Mouse (Mus musculus) right cerebral cortex, postnatal 36 days (tissue): Measurements from ENCODE around the gene Rnaseh2a.
"Not testable (repeated sequence)": the region's sequence is repeated elsewhere in the genome, so short reads cannot be mapped to it uniquely, and the experiment has no call there.

Experiments used
- DNase-seq, 2 experiments: peaks; one replicate each; pipeline ENCODE4 v3.0.0; 2022; ENCODE audit warnings: low spot score in 2 of 2, mixed read lengths in 1 of 2

The Rnaseh2a gene

DNA sequence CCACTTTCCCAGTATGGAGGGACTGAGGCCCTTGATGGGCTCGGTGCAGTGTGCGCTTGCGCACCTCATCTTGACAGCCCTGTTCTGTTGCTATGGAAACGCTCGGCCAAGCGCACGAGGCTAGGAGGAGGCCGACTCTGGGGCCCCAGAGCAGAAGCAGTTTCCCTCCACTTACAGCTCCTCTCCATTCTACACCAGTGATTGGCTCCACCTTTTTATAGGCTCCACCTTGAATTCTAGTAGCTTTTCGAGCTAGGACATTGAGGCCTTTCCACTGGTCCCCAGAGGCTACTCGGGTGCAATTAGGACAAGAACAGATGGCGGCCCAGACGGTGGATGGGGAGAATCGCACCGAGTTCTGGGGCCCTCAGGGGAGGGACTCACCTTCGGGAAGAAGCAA is 34.7 kb downstream of the Rnaseh2a start:
- DNase-seq = no peak

DNA sequence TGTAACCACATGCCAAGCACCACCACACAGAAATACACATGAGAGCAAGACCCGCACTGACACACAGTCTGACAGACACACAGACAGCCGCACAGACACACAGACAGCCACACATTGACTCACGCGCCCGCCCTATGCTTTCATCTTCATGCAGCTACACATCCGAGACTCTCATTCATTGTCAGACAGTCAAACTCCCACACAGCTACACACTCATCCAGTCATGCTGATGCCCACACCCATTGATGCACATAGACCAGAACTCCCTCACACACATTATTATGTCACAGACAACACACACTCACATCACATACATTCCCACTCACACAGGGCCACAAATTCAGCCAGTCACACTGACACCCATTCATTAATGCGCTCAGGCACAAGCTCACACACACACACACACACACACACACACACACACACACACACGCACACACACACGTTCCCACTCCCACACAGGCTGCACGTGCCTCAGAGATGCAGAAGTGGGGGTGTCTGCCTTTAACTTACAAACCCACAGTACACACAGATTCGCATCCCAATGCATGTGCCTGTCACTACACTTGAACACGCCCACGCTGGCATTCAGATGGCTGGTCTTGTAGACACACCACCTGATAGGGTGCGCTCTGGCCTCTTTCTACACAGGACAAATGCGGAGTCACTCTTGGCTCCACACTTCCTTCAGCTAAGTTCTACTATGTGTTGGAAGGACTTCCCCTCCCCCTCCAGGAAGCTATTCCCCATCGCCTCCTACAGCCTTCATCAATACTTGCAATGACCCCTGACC is 35.6 kb downstream of the Rnaseh2a start:
- DNase-seq = peak; percentile 54 to 55

DNA sequence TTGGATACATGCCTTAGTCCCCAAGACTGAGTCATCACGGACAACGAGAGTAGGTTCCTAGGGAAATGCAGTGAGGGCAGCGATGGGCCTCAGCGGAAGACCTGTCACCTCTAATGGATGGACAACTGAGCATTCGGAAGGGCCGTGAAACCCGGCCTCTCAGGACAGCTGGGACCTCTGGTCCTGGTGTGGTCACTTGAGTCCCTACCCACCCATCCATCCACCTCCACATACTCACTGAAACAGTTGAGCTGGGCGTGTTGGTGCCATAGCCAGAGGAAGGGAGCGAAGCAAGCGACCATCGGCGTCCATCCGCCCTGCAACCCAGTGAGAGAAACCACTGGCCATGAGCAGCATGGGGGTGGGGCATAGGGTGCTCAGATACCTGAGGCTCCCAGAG is 39.0 kb downstream of the Rnaseh2a start:
- no peak for DNase-seq

DNA sequence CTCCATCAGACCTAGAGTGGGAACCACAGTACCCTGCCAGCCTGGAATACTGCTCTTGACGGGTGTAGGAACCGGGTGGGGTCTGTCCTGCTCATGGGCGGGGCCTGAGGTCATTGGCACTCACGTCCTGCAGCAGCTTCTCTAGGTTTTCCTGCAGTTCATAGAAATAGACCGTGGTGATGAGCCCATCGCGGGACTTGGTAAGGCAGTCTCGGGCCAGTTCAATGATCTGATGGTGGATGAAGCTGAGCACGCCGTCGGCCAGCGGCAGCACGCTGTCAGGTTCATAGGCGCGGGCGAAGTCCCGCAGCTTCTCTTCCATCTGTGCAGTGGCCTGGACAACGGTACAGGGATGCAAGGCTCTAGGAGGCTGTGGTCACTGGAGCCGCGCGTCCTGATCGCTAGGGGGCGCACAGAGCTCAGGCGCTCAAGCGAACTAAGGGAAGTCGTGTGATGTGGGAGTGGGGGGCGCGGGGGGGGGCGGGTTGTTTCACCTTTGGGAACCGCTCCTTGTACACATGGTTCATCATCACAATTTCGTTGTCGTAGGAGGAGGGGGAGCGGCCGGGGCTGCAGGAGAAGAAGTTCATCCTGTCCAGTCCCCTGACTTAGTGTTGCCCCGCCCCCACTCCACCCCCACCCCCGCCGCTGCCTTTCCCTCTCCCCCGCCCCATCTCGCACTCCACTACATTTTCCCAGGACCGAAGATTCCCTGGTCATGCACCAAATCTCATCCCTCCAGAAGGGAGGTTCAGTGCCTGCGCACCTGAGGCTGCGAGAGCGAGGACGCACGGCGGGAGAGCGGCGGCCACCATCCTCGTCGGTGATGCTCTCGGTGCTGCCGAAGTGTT is 40.9 kb downstream of the Rnaseh2a start:
- no peak for DNase-seq

GRCm38 (mm10) chr8:84927513-84927912 is 42.1 kb downstream of the Rnaseh2a start:
- no peak for DNase-seq

- DNase-seq = no peak
Observed at GRCm38 (mm10) chr8:84925557-84925956, 44.0 kb downstream of the Rnaseh2a start.

- DNase-seq = no peak
Observed at GRCm38 (mm10) chr8:84921596-84921995, 48.0 kb downstream of the Rnaseh2a start.

DNA sequence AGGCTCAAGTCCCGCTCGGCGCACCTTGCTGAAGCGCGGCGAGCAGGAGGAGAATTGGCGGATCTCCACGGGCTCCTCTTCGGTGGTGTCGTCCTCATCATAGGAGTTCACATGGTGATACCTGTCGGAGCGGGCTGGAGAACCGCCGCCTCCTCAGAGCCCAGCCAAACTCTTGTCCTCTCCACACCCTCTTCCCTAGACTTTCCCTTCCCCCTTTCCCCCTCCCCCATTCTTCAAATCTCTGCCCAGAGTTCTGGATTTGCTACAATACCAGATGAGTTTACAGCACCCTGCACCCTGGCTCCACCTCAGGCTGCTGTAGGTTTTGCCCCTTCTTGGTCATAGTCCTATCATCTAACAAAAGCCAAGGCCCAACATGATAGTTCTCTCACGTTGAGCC is 50.9 kb downstream of the Rnaseh2a start:
- no peak for DNase-seq

DNA sequence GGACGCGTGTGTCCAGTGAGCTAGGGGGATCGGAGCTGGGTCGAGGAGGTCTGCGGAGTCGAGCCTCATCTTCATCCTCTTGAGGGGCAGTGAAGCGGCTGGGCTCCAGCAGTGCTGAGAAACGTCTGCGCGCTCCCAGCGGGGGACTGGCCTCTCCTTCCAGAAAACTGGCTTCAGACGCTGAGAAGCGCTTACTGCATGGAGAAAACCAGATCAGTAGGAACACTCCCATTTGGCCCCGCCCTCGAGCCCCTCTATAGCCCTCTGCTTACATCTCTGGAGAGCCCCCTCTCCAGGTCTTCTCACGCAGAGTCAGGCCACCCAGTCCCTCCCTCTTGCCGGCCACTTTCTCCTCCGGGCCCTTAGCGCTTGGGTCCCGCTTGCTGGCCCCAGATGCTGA is 51.8 kb downstream of the Rnaseh2a start:
- no peak for DNase-seq

DNA sequence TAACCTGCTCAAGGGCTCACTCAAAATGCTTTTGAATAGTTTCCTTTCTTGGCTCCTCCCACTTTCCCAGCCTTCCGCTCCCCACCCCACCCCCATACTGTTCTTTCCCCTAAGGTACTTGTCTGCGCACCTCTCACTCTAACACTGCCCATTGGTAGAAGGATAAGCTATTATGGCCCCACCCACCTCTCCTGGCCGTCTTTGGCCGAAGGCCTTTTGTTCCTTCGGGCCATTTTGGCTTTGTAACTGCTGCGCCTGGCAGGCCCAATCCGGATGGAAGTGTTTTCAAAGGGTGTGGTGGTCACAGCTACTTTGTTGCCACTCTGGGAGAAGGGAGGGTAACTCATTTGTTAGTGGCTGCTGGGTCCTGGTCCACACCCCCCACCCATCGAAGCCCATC is 54.3 kb downstream of the Rnaseh2a start:
- DNase-seq = no peak

DNA sequence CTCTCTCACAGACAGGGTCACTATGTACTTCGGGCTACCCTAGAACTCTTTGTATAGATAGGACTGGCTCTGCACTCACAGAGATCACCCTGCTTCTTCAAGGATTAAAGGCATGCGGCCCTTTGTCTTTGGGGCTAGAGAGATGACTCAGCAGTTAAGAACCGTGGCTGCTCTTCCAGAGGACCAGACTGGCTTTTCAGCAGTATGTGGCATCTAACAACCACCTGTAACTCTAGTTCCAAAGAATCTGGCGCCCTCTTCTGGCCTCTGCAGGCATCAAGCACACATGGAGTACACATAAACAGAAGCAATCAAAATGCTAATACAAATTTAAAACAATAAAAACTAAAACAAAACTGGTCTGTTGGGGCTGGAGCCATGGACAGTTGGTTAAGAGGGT is 55.6 kb downstream of the Rnaseh2a start:
- DNase-seq = no peak

- DNase-seq = no peak
Observed at GRCm38 (mm10) chr8:84913502-84913900, 56.1 kb downstream of the Rnaseh2a start.

DNA sequence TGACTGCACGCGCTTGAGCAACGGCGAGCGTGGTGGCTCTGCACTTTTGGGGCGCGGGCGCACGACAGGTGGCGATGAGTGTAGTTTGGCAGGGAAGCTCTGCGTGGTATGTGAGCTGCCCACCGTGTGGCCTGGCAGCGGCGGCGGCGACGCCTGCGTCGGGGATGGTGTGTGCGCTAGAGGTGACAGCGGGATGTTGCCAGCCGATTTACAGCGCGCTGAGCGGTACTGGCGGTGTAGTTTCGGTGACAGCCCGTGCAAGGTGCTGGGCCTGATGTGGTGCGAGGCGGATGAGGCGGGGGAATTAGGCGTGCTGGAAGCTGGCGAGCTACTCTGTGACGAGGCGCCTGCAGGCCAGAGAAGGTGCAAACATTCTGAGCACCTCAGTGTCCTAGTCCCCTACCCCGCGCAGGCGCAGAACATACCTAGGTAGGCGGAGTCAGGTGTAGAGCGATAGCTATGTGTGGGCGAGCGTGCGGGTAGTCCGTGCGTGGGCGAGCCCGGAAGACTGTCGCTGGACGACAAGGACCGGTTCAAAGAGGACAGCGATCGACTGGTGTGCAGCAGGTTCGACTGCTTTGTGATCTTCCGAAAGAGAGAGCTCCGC is 56.6 kb downstream of the Rnaseh2a start:
- DNase-seq = peak; percentile 59 to 69

- DNase-seq = no peak
Observed at GRCm38 (mm10) chr8:84912391-84912790, 57.2 kb downstream of the Rnaseh2a start.

DNA sequence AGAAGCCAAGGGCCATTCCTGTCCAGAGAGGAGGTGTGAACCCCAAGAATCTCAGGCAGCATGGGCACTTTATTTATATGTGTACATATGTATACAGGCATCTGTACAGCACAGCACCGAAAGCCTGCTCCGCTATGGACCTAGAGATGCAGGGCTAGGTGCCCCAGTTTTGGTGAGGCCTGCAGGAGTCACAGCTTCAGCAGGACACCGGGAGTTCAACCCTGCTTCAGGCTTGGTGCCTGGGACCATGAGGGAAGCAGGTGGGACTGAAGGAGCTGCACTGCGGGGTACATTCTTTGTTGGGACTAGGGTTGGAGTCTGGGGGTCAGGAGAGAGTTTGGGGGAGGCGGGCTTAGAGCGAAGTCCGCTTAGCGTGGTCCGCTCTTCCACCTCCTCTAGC is 57.7 kb downstream of the Rnaseh2a start:
- no peak for DNase-seq

DNA sequence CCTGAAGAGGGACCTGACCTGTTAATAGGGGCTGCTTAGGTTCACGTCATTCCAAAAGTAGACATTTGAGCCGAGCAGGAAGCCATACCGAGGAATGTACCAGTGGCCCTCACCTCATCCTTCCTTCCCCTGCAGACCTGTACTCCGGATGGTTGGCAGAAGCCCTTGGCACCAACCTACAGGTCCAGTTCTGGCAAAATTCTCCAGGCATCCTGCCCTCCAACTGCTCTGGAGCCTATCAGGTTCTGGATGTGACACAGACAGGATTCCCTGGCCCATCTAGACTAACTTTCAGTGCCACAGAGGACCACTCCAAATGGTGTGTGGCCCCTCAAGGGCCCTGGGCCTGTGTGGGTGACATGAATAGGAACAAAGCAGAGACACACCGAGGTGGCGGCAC is 59.0 kb downstream of the Rnaseh2a start:
- DNase-seq = no peak

DNA sequence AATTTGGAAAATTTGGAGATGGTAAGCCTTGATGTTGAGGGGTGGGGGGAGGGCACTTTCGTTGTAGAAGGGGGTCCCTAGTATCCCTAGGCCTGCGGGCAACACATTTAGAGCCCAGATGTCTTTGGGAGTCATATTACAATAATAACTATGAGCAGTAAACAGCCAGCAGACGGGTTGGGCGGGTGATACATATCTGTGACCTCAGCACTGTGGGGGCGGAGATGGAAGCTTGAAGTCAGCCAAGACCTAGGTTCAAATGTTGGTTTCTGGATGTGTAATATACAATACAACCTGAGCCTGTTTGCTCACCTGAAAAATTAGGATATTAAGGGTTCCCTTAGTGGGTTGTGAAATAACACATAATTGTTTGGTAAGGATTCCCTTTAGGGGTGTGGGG is 59.6 kb downstream of the Rnaseh2a start:
- DNase-seq = no peak

GRCm38 (mm10) chr8:84909162-84909767 is 60.3 kb downstream of the Rnaseh2a start:
- DNase-seq = no peak

- peak; percentile 78 to 83 for DNase-seq
Observed at GRCm38 (mm10) chr8:84908421-84909161, 61.0 kb downstream of the Rnaseh2a start, which contains the start of gene Dnase2a. Dnase2a (plus strand) TSS chr8:84908560.

GRCm38 (mm10) chr8:84907979-84908378 is 61.6 kb downstream of the Rnaseh2a start:
- not testable (repeated sequence) for DNase-seq

DNA sequence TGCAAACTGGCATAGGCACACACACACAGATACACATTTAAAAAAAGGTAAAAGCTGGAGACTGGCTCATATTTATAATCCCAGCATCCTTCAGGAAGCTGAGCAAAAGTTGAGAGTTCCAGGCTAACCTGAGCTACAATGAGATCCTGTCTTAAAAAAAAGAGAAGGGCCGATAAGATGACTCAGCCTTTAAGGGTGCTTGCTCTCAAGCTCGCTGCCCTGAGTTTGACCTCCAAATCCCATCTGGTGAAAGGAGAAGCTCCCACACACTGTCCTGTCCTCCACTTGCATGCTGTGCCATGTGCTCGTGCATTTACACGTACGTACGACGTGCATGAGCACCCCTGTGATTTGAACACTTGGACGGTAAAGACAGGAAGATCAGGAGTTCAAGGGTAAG is 62.1 kb downstream of the Rnaseh2a start:
- DNase-seq = no peak
